24 mouse cellular contexts compared by ENCODE assay signal in the genomic region with DNA sequence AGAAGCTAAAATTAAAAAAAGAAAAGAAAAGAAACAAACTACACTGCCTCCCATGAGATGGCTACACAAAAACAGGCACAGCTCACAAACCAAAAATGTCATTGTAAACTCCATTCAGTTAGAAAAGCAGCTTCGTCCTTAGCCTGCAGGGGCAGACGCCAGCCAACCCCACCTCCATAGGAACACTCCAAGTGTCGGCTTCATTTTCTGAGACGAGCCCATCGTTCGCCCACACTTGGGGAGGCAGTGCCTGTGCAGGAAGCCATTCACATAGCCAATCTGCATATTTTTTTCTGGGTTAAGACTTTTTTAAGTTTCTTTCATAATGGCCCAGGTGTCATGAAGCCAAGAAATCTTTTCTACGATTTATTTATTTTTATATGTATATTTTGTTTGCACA.
"Had no signal": no experiment of that assay in that cellular context is flagged by ENCODE, and none has a peak within 500 bp of the region (broad histone marks: within the 10 kb centered on the region; RNA-seq: fewer than 3 reads in every experiment).

No protein-coding gene starts in this region.

- H3K4me3 ChIP-seq: heart, adult 2 months; heart, embryonic 12.5 days; hindbrain, embryonic 10.5 days; hindbrain, embryonic 12.5 days; intestine, embryonic 15.5 days; left cerebral cortex, adult 2 months; limb, embryonic 10.5 days; limb, embryonic 12.5 days; liver, embryonic 13.5 days; liver, embryonic 15.5 days had no signal

- H3K27ac ChIP-seq: heart, adult 2 months; hindbrain, embryonic 10.5 days; hindbrain, embryonic 12.5 days; hindbrain, embryonic 14.5 days; intestine, embryonic 15.5 days; left cerebral cortex, adult 2 months; limb, embryonic 10.5 days; limb, embryonic 12.5 days; liver, embryonic 13.5 days; liver, embryonic 15.5 days had no signal

- DNase-seq: gastrocnemius, postnatal 25 days; heart, adult 2 months; heart, postnatal 10 days; heart, postnatal 4 days; kidney, adult 18-20 months; kidney, adult 8-10 months; kidney, postnatal 10 days; kidney, postnatal 25 days; kidney, postnatal 4 days; layer of hippocampus, adult 9-11 months; liver; liver, embryonic 13.5 days had no signal

- ATAC-seq: hindbrain, embryonic 16.5 days; inflammation-experienced regulatory T-cells, adult 6 months; intestine, embryonic 15.5 days; intestine, postnatal 0 days had no signal
